In genomic region chr2:138184866-138185265, GRCm38 (mm10) we compare ENCODE assay signal across 23 mouse cellular contexts.
DNase-seq lines count a peak whose midpoint lies in the region; ATAC-seq lines count a peak whose summit lies in the region.
"Had no signal": no experiment of that assay in that cellular context is flagged by ENCODE, and none has a peak within 500 bp of the region (broad histone marks: within the 10 kb centered on the region; RNA-seq: fewer than 3 reads in every experiment).

No protein-coding gene starts in this region.

- no peaks in the 10 kb centered on the region for H3K27me3 ChIP-seq in hindbrain, embryonic 14.5 days (ENCODE audit: control insufficient read depth, insufficient read depth, low read length)
- no peaks in the 10 kb centered on the region for H3K27me3 ChIP-seq in hindbrain, embryonic 13.5 days
- peaks cover 43% of the 10 kb centered on the region for H3K27me3 ChIP-seq in forebrain, embryonic 13.5 days
- H3K27me3 ChIP-seq: CH12.LX; embryonic facial prominence, embryonic 12.5 days; Patski had no signal

- no peak for ATAC-seq in hindbrain, embryonic 14.5 days (ENCODE audit: low FRiP score)
- no peak for ATAC-seq in hindbrain, embryonic 13.5 days (ENCODE audit: low FRiP score)
- no peak for ATAC-seq in forebrain, embryonic 13.5 days
- ATAC-seq: activated CD4-positive, CD25-positive, alpha-beta regulatory T cell, adult 4 months; CD4-positive, CD25-positive, alpha-beta regulatory T cell, adult 4 months; forebrain, embryonic 14.5 days; forebrain, embryonic 16.5 days; Patski had no signal

- peak; percentile 7 for DNase-seq in hindbrain, embryonic 14.5 days (ENCODE audit: low spot score)
- peak; percentile 70 for DNase-seq in R1 (ENCODE audit: low read depth, low spot score)
- no peak for DNase-seq in right cerebral cortex, postnatal 25 days
- DNase-seq: adrenal gland, adult 8-10 months; adrenal gland, postnatal 14 days; adrenal gland, postnatal 36 days; B cell, adult 2 months; cerebellum, adult 11-12 months; cerebellum, adult 2 months; cerebellum, adult 9-10 months; cerebellum, postnatal 10 days; cerebellum, postnatal 25 days had no signal

- H3K4me1 ChIP-seq in hindbrain, embryonic 14.5 days (replicated peaks; ENCODE audit: control insufficient read depth, insufficient read depth, low read length), result no peaks in the 10 kb centered on the region
- no peaks in the 10 kb centered on the region for H3K4me1 ChIP-seq in hindbrain, embryonic 13.5 days (replicated peaks)
- H3K4me1 ChIP-seq in forebrain, embryonic 13.5 days, result no peaks in the 10 kb centered on the region
- H3K4me1 ChIP-seq: embryonic facial prominence, embryonic 10.5 days; embryonic facial prominence, embryonic 12.5 days had no signal

- no peak overlapping the region for H3K4me3 ChIP-seq in hindbrain, embryonic 14.5 days (replicated peaks; ENCODE audit: low read length)
- no peak overlapping the region for H3K4me3 ChIP-seq in hindbrain, embryonic 13.5 days
- no peak overlapping the region for H3K4me3 ChIP-seq in forebrain, embryonic 13.5 days
- H3K4me3 ChIP-seq: embryonic facial prominence, embryonic 10.5 days; embryonic facial prominence, embryonic 12.5 days had no signal

- no peak overlapping the region for H3K27ac ChIP-seq in hindbrain, embryonic 14.5 days
- no peak overlapping the region for H3K27ac ChIP-seq in hindbrain, embryonic 13.5 days
- no peak overlapping the region for H3K27ac ChIP-seq in forebrain, embryonic 13.5 days
- H3K27ac ChIP-seq: embryonic facial prominence, embryonic 10.5 days; embryonic facial prominence, embryonic 12.5 days had no signal

- H3K36me3 ChIP-seq in hindbrain, embryonic 14.5 days (replicated peaks; ENCODE audit: control insufficient read depth, insufficient read depth), result no peaks in the 10 kb centered on the region
- no peaks in the 10 kb centered on the region for H3K36me3 ChIP-seq in hindbrain, embryonic 13.5 days
- H3K36me3 ChIP-seq in forebrain, embryonic 13.5 days (ENCODE audit: poor library complexity, severe bottlenecking), result no peaks in the 10 kb centered on the region
- H3K36me3 ChIP-seq: embryonic facial prominence, embryonic 10.5 days; embryonic facial prominence, embryonic 12.5 days; G1E had no signal

- H3K9me3 ChIP-seq in hindbrain, embryonic 14.5 days (ENCODE audit: control insufficient read depth, low read length), result no peaks in the 10 kb centered on the region
- H3K9me3 ChIP-seq in hindbrain, embryonic 13.5 days, result no peaks in the 10 kb centered on the region
- H3K9me3 ChIP-seq in forebrain, embryonic 13.5 days (replicated peaks), result no peaks in the 10 kb centered on the region
- H3K9me3 ChIP-seq: embryonic facial prominence, embryonic 10.5 days; embryonic facial prominence, embryonic 12.5 days had no signal

- no peak overlapping the region for H3K9ac ChIP-seq in hindbrain, embryonic 14.5 days
- no peak overlapping the region for H3K9ac ChIP-seq in hindbrain, embryonic 13.5 days
- no peak overlapping the region for H3K9ac ChIP-seq in forebrain, embryonic 13.5 days
- H3K9ac ChIP-seq: embryonic facial prominence, embryonic 12.5 days had no signal

- 43% methylated on average over 2 of the region's 2 CpGs for WGBS in hindbrain, embryonic 14.5 days
- WGBS in hindbrain, embryonic 13.5 days, result 53% methylated on average over 2 of the region's 2 CpGs
- WGBS in forebrain, embryonic 13.5 days, result 35% methylated on average over 2 of the region's 2 CpGs

- H3K4me2 ChIP-seq in hindbrain, embryonic 14.5 days (replicated peaks), result no peak overlapping the region
- no peak overlapping the region for H3K4me2 ChIP-seq in hindbrain, embryonic 13.5 days
- no peak overlapping the region for H3K4me2 ChIP-seq in forebrain, embryonic 13.5 days
- H3K4me2 ChIP-seq: embryonic facial prominence, embryonic 12.5 days had no signal
